Mouse (Mus musculus) natural killer cell, adult 2 months (primary cell): ENCODE data around the gene Btd.
A peak's percentile ranks its signal among the peaks of the same experiment; 100 is the strongest.
"Not testable (repeated sequence)": the region's sequence is repeated elsewhere in the genome, so short reads cannot be mapped to it uniquely, and the experiment has no call there.

Source experiments
- DNase-seq, 2 experiments: peaks; one replicate each; pipeline ENCODE4 v3.0.0; 2022; ENCODE audit warnings: low spot score in 2 of 2

Gene Btd

DNA sequence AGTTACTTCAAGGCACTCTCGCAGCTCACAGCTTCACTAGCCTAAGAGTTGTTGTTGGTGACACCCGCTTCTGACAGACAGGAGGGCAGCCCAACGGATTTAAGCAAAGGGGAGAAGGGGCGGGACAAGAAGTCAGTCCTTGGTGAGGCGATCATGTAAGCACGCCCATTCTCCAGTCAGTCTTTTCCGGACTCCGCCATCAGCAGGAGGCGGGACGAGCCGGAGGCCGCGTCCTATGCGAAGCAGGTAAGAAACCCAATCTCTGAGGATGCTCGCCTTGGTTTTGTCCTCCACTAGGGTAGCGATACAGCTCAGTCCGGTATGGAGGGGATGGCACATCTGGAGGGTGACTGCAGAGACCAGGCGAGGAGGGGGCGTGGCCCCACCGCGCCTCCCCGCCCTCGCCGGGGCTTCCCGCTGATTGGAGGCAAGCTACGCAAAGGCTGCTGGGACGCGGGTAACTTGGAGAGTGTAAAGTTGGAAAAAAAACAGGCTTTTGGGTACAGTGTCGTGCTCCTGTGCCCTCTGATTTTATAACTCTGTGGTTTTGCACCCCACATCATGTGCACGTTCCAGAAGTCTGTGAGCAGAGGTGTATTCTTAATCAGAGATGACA is at the start of gene Btd, which contains the start of gene Hacl1:
Gene Btd, plus strand, starts transcription at position 139 of the 616 bp plus-strand sequence.
Gene Hacl1, minus strand, starts transcription at position 397 of the 616 bp plus-strand sequence.
- DNase-seq, result peak; percentile 91 to 92

DNA sequence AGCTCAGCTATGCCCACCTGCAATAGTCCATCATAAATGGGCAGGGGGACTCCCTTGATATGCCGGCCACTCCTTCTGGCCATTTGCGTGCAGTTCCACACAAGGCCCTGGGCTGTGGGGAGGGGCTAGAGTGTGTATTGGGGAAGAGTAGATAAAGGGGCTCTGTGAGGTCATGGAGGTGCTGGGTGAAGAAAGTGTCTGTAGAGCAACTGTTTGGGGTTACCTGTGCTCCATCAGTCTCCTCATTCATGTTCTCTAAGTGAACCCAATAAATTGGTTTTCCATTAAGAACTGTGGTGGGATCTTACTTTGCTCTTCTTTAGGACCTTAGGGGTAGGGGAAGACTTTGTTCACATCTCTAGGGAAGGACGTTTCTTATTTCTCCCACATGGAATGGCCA is 49.6 kb upstream of the Btd start, which contains the start of gene Colq:
Gene Colq, minus strand, starts transcription at position 101 of the 400 bp plus-strand sequence.
- no peak for DNase-seq

GRCm38 (mm10) chr14:31593036-31593435 is 47.8 kb upstream of the Btd start:
- no peak for DNase-seq

GRCm38 (mm10) chr14:31594693-31595092 is 46.1 kb upstream of the Btd start:
- no peak for DNase-seq

DNA sequence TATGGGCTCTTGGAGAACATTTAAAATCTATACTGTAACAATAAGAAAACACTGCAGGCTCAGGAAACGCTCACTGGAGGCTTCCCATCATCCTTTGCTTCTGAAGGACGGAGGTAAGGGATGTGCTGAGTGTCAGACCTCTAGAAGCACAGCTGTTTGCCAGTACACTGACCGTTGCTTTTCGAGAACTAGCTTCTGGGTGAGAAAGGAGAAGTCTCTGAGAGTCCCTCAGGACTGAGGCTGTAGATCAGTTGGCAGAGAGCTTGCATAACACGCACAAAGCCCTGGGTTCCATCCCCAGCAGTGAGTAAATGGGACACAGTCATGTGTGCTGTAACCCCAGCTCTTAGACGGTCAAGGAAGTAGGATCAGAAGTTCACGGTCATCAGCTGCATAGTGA is 44.4 kb upstream of the Btd start:
- DNase-seq, result no peak

GRCm38 (mm10) chr14:31597446-31597845 is 43.4 kb upstream of the Btd start:
- no peak for DNase-seq

DNA sequence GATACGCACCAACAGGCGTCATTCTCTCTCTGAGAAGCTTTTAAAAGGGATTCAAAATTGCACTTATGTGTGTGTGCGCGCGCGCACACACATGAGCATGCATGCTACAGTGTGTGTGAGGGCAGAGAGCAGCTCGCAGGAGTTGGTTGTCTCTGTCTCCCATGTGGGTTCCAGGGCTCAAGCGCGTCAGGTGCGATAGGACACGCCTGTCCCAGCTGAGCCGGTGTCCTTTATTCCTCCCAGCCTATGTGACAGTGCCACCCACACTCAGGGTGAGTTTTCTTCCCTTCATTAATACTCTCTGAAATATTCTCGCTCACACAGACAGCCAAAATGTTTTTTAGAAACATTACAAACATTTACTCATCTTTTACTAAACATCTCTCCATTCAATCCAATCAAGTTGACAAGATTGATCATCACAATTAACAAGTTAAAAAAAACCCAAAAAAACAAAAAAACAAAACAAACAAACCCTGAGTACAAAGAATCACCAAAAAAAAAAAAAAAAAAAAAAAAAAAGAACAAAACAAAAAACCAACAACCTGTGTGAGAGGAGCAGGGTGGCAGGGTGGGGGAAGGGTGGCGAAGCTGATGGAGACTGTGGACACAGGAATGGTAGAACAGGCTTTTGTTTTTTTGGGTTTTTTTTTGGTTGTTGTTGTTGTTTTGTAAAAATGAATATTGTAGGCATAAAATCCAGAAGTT is 38.8 kb upstream of the Btd start:
- no peak for DNase-seq

- not testable (repeated sequence) for DNase-seq
Observed at GRCm38 (mm10) chr14:31602616-31602979, 38.2 kb upstream of the Btd start.

GRCm38 (mm10) chr14:31604916-31605315 is 35.9 kb upstream of the Btd start:
- no peak for DNase-seq

DNA sequence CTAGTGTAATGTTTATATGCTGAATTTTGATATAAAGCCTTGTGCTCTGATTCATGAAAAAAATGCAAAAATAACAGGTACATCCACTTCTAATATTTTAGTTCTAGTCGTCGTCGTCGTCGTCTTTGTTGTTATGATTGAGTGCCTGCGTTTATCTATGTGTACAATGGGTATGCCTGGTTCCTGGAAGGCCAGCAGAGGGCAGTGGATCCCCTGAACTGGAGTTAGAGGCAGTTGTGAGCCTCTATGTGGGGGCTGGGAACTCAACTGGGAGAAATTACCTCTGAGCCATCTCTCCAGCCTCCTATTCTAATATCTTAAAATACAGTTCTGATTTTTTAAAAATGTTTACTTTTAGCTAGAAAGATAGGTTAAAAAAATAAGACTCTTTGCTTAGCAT is 35.3 kb upstream of the Btd start:
- DNase-seq, result no peak

DNA sequence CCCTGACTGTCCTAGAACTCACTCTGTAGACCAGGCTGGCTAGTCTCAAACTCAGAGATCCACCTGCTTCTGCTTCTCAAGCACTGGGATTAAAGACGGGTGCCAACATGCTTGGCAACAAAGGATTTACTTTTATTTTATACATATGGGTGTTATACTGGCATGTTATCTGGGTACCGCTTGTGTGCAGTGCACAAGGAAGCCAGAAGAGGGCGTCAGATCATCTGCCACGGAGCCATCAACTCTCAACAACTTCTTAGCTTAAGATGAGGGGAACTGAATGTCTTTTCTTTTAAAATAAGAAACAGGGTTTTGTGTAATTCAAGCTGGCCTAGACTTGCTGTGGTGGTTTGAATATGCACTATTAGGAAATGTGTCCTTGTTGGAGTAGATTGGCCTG is 28.8 kb upstream of the Btd start:
- no peak for DNase-seq

DNA sequence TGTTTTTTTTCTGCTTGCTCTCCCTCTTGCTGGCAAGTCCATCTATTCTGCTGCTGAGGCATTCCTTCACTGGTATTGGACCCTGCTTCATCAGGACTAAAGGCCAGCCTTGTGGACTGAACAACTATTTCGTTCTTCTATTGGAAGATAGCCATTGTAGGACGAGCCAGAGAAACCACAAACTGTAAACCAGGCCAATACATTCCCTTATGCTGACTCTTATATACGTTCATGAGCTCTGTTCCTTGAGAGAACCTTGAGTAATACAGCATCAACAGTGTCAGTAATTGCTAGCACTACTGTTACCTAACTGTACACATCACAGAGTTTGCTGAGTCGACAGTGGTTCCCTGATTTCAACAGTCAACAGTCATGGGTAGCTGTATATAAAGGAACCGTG is 27.2 kb upstream of the Btd start:
- no peak for DNase-seq

GRCm38 (mm10) chr14:31617204-31617603 is 23.6 kb upstream of the Btd start:
- no peak for DNase-seq

DNA sequence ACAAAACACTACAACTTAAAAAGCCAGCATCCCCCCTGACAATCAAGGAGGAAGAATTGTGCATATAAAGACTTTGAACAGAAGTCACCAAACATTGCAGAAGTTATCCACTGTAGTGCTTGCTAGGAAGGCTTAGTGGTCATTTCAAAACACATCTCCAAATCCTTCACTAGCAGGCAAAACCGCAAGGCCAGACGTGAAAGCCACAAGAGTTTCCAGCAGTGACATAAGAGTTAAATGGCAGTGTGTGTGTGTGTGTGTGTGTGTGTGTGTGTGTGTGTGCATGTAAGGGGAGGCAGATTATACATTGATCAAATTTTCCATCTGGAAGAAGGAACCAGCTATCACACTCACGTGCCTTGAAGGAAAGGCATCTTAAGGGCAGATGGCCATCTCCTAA is 22.8 kb upstream of the Btd start:
- no peak for DNase-seq

- no peak for DNase-seq
Observed at GRCm38 (mm10) chr14:31620591-31621223, 20.1 kb upstream of the Btd start.

- no peak for DNase-seq
Observed at GRCm38 (mm10) chr14:31622748-31623147, 18.1 kb upstream of the Btd start.

DNA sequence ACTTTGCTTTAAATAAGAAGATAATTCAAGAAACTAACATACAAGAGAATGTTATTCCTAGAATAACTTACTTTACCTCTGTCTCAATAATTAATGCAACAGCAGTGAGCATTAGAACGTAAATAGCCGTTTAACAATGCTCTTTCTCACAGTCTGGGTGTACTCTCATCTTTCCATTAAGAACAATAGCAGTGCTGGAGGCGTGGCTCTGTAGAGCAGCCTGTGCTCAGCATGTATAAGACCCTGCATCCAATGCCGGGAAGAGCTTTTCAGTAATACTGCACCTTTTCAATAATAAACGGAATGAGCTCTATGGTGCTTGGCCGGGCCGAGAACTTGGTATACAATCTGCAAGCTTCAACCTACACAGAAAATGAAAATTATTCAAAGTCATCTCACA is 10.2 kb upstream of the Btd start:
- no peak for DNase-seq

- no peak for DNase-seq
Observed at GRCm38 (mm10) chr14:31640346-31640889, 410 bp upstream of the Btd start, which contains the start of gene Gm49387. Gene Gm49387 (minus strand): TSS chr14:31640878.

DNA sequence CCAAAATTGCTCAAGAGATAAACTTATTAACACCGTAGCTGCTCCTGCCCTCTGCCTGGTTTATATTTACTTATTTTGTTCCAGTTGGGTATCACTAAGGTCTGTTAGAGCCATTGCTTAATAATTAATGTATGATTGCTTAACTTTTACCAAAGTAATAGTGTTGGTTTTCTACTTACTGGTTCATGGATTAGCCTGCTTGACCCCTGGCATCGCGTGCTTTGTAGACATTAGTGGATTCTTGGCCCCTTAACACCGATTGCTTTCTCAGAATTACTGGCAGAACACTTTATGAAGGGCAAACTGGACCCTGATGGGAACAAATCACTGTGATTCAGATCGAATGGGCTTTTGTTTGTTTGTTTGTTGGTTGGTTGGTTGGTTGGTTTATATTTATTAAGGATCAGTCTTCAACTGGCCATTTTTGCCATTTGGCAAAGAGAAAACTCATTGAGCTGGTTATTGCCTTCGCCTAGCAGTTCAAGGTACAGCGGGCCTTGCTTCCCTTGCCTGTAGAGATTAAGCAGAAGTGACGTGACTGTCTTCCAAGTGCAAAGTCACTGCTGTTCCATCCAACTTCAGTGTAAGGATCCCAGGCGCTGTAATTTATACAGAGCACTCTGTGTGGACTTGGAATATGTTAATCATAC is 803 bp downstream of the Btd start:
- no peak for DNase-seq

GRCm38 (mm10) chr14:31644183-31644830 is 3.5 kb downstream of the Btd start:
- no peak for DNase-seq

GRCm38 (mm10) chr14:31644931-31645547 is 4.2 kb downstream of the Btd start:
- DNase-seq, result no peak
